Mouse (Mus musculus): Measurements from ENCODE around the gene Igsf21. TPM values are rescaled to one million over a fixed set of nuclear protein-coding genes. Genes with fewer than 3 reads are reported as not detected.
A peak's percentile ranks its signal among the peaks of the same experiment; 100 is the strongest.

The Igsf21 gene
- polyA plus RNA-seq, 1 experiment from 2014 or later = 12.7 TPM

DNA sequence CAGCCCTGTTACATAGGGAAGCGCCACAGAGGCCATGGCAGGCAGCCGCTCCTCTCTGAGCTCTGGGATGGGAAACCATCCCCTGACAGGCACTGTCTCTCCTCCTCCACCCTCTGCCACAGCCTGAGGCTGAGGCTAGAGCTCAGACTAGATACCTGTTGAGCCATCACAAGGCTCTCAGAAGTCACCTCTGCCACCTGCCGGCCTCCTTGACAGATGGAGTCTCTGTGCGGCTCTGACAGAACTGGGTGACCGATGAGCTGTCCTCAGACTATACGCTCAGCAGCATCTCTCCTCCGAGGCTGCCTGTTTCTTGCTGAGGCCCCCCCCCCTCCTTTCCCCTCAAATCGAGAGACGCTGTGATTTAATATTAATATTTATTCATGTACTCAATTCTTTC, 49.9 kb downstream of the Igsf21 start:
- no peak for ATAC-seq (replicated peaks; ENCODE audit: low FRiP score)
- no peaks in the 10 kb centered on the region for H3K9me3 ChIP-seq (ENCODE audit: control insufficient read depth, low read length)
- no peak overlapping the region for H3K27ac ChIP-seq (ENCODE audit: low read depth, low read length)
- no peak overlapping the region for H3K4me2 ChIP-seq (ENCODE audit: low read depth, low read length, severe bottlenecking)
- H3K36me3 ChIP-seq (ENCODE audit: control insufficient read depth, insufficient read depth, low read length) = no peaks in the 10 kb centered on the region
- no peaks in the 10 kb centered on the region for H3K4me1 ChIP-seq (replicated peaks; ENCODE audit: control insufficient read depth, insufficient read depth, low read length)
- no peak overlapping the region for H3K4me3 ChIP-seq (ENCODE audit: low read depth, low read length)
- H3K9ac ChIP-seq (ENCODE audit: low read length) = no peak overlapping the region
- no peaks in the 10 kb centered on the region for H3K27me3 ChIP-seq (ENCODE audit: control insufficient read depth, insufficient read depth, low read length)
- 69% methylated on average over 9 of the region's 9 CpGs for WGBS
- DNase-seq (ENCODE audit: low spot score) = no peak

DNA sequence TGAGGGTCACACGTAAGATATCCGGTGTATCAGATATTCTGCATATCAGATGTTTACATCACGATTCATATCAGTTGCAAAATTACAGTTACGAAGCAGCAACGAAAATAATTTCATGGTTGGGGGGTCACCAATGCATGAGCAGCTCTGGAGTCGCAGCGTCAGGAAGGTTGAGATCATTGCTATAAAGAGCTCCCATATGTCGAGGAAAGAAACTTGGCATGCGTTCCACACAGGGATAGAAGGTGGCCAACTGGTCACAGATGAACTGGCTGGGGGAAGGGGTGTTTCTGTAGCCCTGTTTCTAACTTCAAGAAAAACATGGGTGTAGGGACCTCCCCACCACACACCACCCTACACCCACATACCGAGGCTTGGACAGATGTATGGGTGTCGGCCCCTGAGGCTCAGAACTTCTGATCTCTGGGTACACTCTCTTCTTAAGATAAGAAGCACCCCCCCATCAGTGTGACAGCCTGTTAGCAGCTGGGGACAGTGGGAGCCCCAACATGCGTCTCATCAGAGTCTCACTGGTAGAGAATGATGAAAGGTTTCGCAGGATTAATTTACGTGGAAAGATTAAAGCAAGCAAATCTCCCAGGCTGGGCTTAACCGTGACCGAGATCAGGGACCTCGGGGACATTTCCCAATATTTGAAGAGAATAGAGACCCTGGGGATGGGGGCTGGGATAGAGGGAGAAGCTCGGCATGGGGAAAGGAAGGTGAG, 54.1 kb downstream of the Igsf21 start:
- no peaks in the 10 kb centered on the region for H3K9me3 ChIP-seq (ENCODE audit: control insufficient read depth, low read length)
- 0 out of 2 replicates have a peak, but pooled peaks cover 2% of the 10 kb centered on the region for H3K4me1 ChIP-seq (replicated peaks; ENCODE audit: control insufficient read depth, insufficient read depth, low read length)
- H3K36me3 ChIP-seq (ENCODE audit: control insufficient read depth, insufficient read depth, low read length) = no peaks in the 10 kb centered on the region
- no peak overlapping the region for H3K4me2 ChIP-seq (ENCODE audit: low read depth, low read length, severe bottlenecking)
- H3K27me3 ChIP-seq (ENCODE audit: control insufficient read depth, insufficient read depth, low read length) = no peaks in the 10 kb centered on the region
- H3K27ac ChIP-seq (ENCODE audit: low read depth, low read length) = no peak overlapping the region
- DNase-seq (ENCODE audit: low spot score) = no peak
- no peak overlapping the region for H3K4me3 ChIP-seq (ENCODE audit: low read depth, low read length)
- no peak for ATAC-seq (replicated peaks; ENCODE audit: low FRiP score)
- H3K9ac ChIP-seq (ENCODE audit: low read length) = no peak overlapping the region
- WGBS = 88% methylated on average over 18 of the region's 18 CpGs

DNA sequence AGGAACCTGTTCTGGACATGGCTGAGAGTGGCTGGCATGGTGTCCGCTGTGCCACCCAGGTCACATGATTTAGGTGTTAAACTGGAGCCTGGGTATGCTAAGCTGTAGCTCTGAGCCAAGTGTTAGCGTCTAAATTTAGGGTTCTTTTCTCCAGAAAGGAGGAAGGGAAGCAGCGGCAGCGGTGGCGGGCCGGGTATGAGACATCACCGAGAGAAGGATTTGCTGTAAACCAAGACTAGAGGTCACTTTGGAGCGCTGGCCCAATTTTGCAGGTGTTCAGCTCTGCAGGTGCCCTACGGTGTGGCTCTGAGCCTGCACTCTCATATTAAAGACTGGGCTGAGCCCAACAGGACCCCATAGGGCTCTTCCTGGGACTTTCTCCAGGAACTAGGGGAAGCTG, 57.0 kb downstream of the Igsf21 start:
- no peak for DNase-seq (ENCODE audit: low spot score)
- no peak for ATAC-seq (replicated peaks; ENCODE audit: low FRiP score)

GRCm38 (mm10) chr4:140188626-140189025, 58.0 kb downstream of the Igsf21 start:
- Histone ChIP-seq H3K4me3 (ENCODE audit: low read depth, low read length) (no peak overlapping the region), H3K9me3 (ENCODE audit: control insufficient read depth, low read length) (no peaks in the 10 kb centered on the region), H3K36me3 (ENCODE audit: control insufficient read depth, insufficient read depth, low read length) (no peaks in the 10 kb centered on the region), H3K4me2 (ENCODE audit: low read depth, low read length, severe bottlenecking) (no peak overlapping the region), H3K27ac (ENCODE audit: low read depth, low read length) (no peak overlapping the region), H3K4me1 (replicated peaks; ENCODE audit: control insufficient read depth, insufficient read depth, low read length) (0 out of 2 replicates have a peak, but pooled peaks cover 2% of the 10 kb centered on the region), H3K9ac (ENCODE audit: low read length) (no peak overlapping the region), H3K27me3 (ENCODE audit: control insufficient read depth, insufficient read depth, low read length) (no peaks in the 10 kb centered on the region)
- no peak for ATAC-seq (replicated peaks; ENCODE audit: low FRiP score)
- no peak for DNase-seq (ENCODE audit: low spot score)
- WGBS = 86% methylated on average over 7 of the region's 7 CpGs

More for the DNA sequence above, 57.0 kb downstream of the Igsf21 start:
- Histone ChIP-seq H3K27ac (ENCODE audit: low read depth, low read length) (no peak overlapping the region), H3K4me2 (ENCODE audit: low read depth, low read length, severe bottlenecking) (no peak overlapping the region), H3K27me3 (ENCODE audit: control insufficient read depth, insufficient read depth, low read length) (no peaks in the 10 kb centered on the region), H3K4me3 (ENCODE audit: low read depth, low read length) (no peak overlapping the region), H3K9ac (ENCODE audit: low read length) (no peak overlapping the region), H3K9me3 (ENCODE audit: control insufficient read depth, low read length) (no peaks in the 10 kb centered on the region), H3K4me1 (replicated peaks; ENCODE audit: control insufficient read depth, insufficient read depth, low read length) (0 out of 2 replicates have a peak, but pooled peaks cover 2% of the 10 kb centered on the region), H3K36me3 (ENCODE audit: control insufficient read depth, insufficient read depth, low read length) (no peaks in the 10 kb centered on the region)
- WGBS = 88% methylated on average over 9 of the region's 9 CpGs

GRCm38 (mm10) chr4:140187404-140188145, 59.0 kb downstream of the Igsf21 start:
- Histone ChIP-seq H3K27ac (ENCODE audit: low read depth, low read length) (peak overlapping the region; percentile 14; the same call in 1 of the 2 replicates), H3K9ac (ENCODE audit: low read length) (no peak overlapping the region), H3K4me2 (ENCODE audit: low read depth, low read length, severe bottlenecking) (no peak overlapping the region), H3K36me3 (ENCODE audit: control insufficient read depth, insufficient read depth, low read length) (no peaks in the 10 kb centered on the region), H3K9me3 (ENCODE audit: control insufficient read depth, low read length) (no peaks in the 10 kb centered on the region), H3K4me1 (replicated peaks; ENCODE audit: control insufficient read depth, insufficient read depth, low read length) (0 out of 2 replicates have a peak, but pooled peaks cover 2% of the 10 kb centered on the region), H3K4me3 (ENCODE audit: low read depth, low read length) (no peak overlapping the region), H3K27me3 (ENCODE audit: control insufficient read depth, insufficient read depth, low read length) (no peaks in the 10 kb centered on the region)
- DNase-seq (ENCODE audit: low spot score) (peak; percentile 56), ATAC-seq (replicated peaks; ENCODE audit: low FRiP score) (no peak)
- 75% methylated on average over 8 of the region's 8 CpGs for WGBS

GRCm38 (mm10) chr4:140179576-140179975, 67.0 kb downstream of the Igsf21 start:
- H3K4me3 ChIP-seq (ENCODE audit: low read depth, low read length) = no peak overlapping the region
- WGBS = 56% methylated on average over 6 of the region's 6 CpGs
- no peaks in the 10 kb centered on the region for H3K36me3 ChIP-seq (ENCODE audit: control insufficient read depth, insufficient read depth, low read length)
- DNase-seq (ENCODE audit: low spot score) = no peak
- no peaks in the 10 kb centered on the region for H3K9me3 ChIP-seq (ENCODE audit: control insufficient read depth, low read length)
- no peak overlapping the region for H3K4me2 ChIP-seq (ENCODE audit: low read depth, low read length, severe bottlenecking)
- no peak overlapping the region for H3K27ac ChIP-seq (ENCODE audit: low read depth, low read length)
- H3K9ac ChIP-seq (ENCODE audit: low read length) = no peak overlapping the region
- ATAC-seq (replicated peaks; ENCODE audit: low FRiP score) = no peak
- H3K4me1 ChIP-seq (replicated peaks; ENCODE audit: control insufficient read depth, insufficient read depth, low read length) = no peaks in the 10 kb centered on the region
- H3K27me3 ChIP-seq (ENCODE audit: control insufficient read depth, insufficient read depth, low read length) = no peaks in the 10 kb centered on the region

- H3K36me3 ChIP-seq (ENCODE audit: control insufficient read depth, insufficient read depth, low read length) = no peaks in the 10 kb centered on the region
- no peak overlapping the region for H3K4me2 ChIP-seq (ENCODE audit: low read depth, low read length, severe bottlenecking)
- H3K27me3 ChIP-seq (ENCODE audit: control insufficient read depth, insufficient read depth, low read length) = no peaks in the 10 kb centered on the region
- H3K4me1 ChIP-seq (replicated peaks; ENCODE audit: control insufficient read depth, insufficient read depth, low read length) = peaks cover 2% of the 10 kb centered on the region; the same call in 1 of the 2 replicates
- no peak for DNase-seq (ENCODE audit: low spot score)
- no peak for ATAC-seq (replicated peaks; ENCODE audit: low FRiP score)
- H3K9ac ChIP-seq (ENCODE audit: low read length) = no peak overlapping the region
- no peak overlapping the region for H3K27ac ChIP-seq (ENCODE audit: low read depth, low read length)
- 93% methylated on average over 6 of the region's 6 CpGs for WGBS
- H3K9me3 ChIP-seq (ENCODE audit: control insufficient read depth, low read length) = no peaks in the 10 kb centered on the region
- H3K4me3 ChIP-seq (ENCODE audit: low read depth, low read length) = no peak overlapping the region
Observed at GRCm38 (mm10) chr4:140177055-140177454, 69.5 kb downstream of the Igsf21 start.

- H3K27ac ChIP-seq (ENCODE audit: low read depth, low read length) = no peak overlapping the region
Observed at GRCm38 (mm10) chr4:140173746-140174399, 72.7 kb downstream of the Igsf21 start.

More at GRCm38 (mm10) chr4:140173746-140174399, 72.7 kb downstream of the Igsf21 start:
- H3K4me1 ChIP-seq (replicated peaks; ENCODE audit: control insufficient read depth, insufficient read depth, low read length) = peaks cover 2% of the 10 kb centered on the region; the same call in 1 of the 2 replicates
- WGBS = 49% methylated on average over 13 of the region's 13 CpGs
- H3K9ac ChIP-seq (ENCODE audit: low read length) = no peak overlapping the region
- DNase-seq (ENCODE audit: low spot score) (no peak), ATAC-seq (replicated peaks; ENCODE audit: low FRiP score) (no peak)
- no peaks in the 10 kb centered on the region for H3K9me3 ChIP-seq (ENCODE audit: control insufficient read depth, low read length)
- no peak overlapping the region for H3K4me3 ChIP-seq (ENCODE audit: low read depth, low read length)
- H3K4me2 ChIP-seq (ENCODE audit: low read depth, low read length, severe bottlenecking) = no peak overlapping the region
- no peaks in the 10 kb centered on the region for H3K27me3 ChIP-seq (ENCODE audit: control insufficient read depth, insufficient read depth, low read length)
- H3K36me3 ChIP-seq (ENCODE audit: control insufficient read depth, insufficient read depth, low read length) = no peaks in the 10 kb centered on the region
